Comparison of ENCODE assay signal across 14 mouse cellular contexts in genomic region chr7:145298666-145299490, GRCm38 (mm10). TPM values are rescaled to one million over a fixed set of nuclear protein-coding genes. Genes with fewer than 3 reads are reported as not detected.
DNase-seq lines count a peak whose midpoint lies in the region; ATAC-seq and TF ChIP-seq lines count a peak whose summit lies in the region.
"Had no signal": no experiment of that assay in that cellular context is flagged by ENCODE, and none has a peak within 500 bp of the region (broad histone marks: within the 10 kb centered on the region; RNA-seq: fewer than 3 reads in every experiment).

No protein-coding gene starts in this region.

- H3K27me3 ChIP-seq in kidney, postnatal 0 days (ENCODE audit: insufficient read depth, low read length) = no peaks in the 10 kb centered on the region
- H3K27me3 ChIP-seq in kidney, adult 2 months (replicated peaks; ENCODE audit: control insufficient read depth, insufficient read depth, low read length) = no peaks in the 10 kb centered on the region
- no peaks in the 10 kb centered on the region for H3K27me3 ChIP-seq in intestine, embryonic 15.5 days (replicated peaks)
- H3K27me3 ChIP-seq: midbrain, embryonic 12.5 days had no signal

- H3K9ac ChIP-seq in kidney, postnatal 0 days (ENCODE audit: low read depth, low read length) = no peak overlapping the region
- H3K9ac ChIP-seq in intestine, embryonic 15.5 days = no peak overlapping the region
- H3K9ac ChIP-seq: midbrain, embryonic 12.5 days had no signal

- peak; percentile 25; the same call in 1 of the 2 replicates for TF ChIP-seq CTCF in kidney, postnatal 0 days (IDR thresholded peaks at IDR 0.05; ENCODE audit: low read depth)
- no peak for TF ChIP-seq CTCF in kidney, adult 2 months (conservative IDR thresholded peaks at IDR 0.05; ENCODE audit: insufficient read depth, insufficient read length, low read depth, low read length)

- no peak overlapping the region for H3K27ac ChIP-seq in kidney, postnatal 0 days
- H3K27ac ChIP-seq in kidney, adult 2 months (ENCODE audit: insufficient read depth, low read depth, low read length) = no peak overlapping the region
- 0 out of 2 replicates have a peak overlapping the region, but pooled peaks have one; percentile 32 for H3K27ac ChIP-seq in intestine, embryonic 15.5 days
- H3K27ac ChIP-seq: midbrain, embryonic 12.5 days had no signal

- no peak overlapping the region for H3K4me2 ChIP-seq in kidney, postnatal 0 days (ENCODE audit: low read length)
- no peak overlapping the region for H3K4me2 ChIP-seq in intestine, embryonic 15.5 days (replicated peaks)
- H3K4me2 ChIP-seq: midbrain, embryonic 12.5 days had no signal

- ATAC-seq in cerebellum, adult (ENCODE audit: insufficient number of reproducible peaks, low FRiP score, low TSS enrichment) = no peak
- no peak for ATAC-seq in kidney, postnatal 0 days (replicated peaks; ENCODE audit: low FRiP score, low read depth)
- no peak for ATAC-seq in intestine, embryonic 15.5 days
- ATAC-seq: hindbrain, embryonic 16.5 days had no signal

- H3K9me3 ChIP-seq in kidney, postnatal 0 days (replicated peaks; ENCODE audit: low read length) = no peaks in the 10 kb centered on the region
- no peaks in the 10 kb centered on the region for H3K9me3 ChIP-seq in intestine, embryonic 15.5 days
- H3K9me3 ChIP-seq: midbrain, embryonic 12.5 days had no signal

- WGBS in kidney, postnatal 0 days = 60% methylated on average over 3 of the region's 3 CpGs
- WGBS in kidney, adult 2 months = 64% methylated on average over 3 of the region's 3 CpGs
- 56% methylated on average over 3 of the region's 3 CpGs for WGBS in intestine, embryonic 15.5 days

- H3K4me1 ChIP-seq in kidney, postnatal 0 days (replicated peaks; ENCODE audit: insufficient read depth, low read length) = peaks cover 12% of the 10 kb centered on the region; the same call in 1 of the 2 replicates
- H3K4me1 ChIP-seq in kidney, adult 2 months (ENCODE audit: control insufficient read depth, insufficient read depth, low read length) = no peaks in the 10 kb centered on the region
- H3K4me1 ChIP-seq in intestine, embryonic 15.5 days (replicated peaks) = peaks cover 23% of the 10 kb centered on the region

- no peak for TF ChIP-seq POLR2A in kidney, adult 2 months (IDR thresholded peaks at IDR 0.05; ENCODE audit: low read depth, low read length)

- DNase-seq in cerebellum, adult 11-12 months = peak; percentile 76
- no peak for DNase-seq in kidney, postnatal 0 days (ENCODE audit: low spot score)
- DNase-seq in kidney, adult 2 months = no peak
- peak; percentile 54 to 59 for DNase-seq in cerebellum, adult 18-20 months
- DNase-seq in spleen, postnatal 4 days (ENCODE audit: low spot score in 2 of 2) = no peak
- DNase-seq in left cerebral cortex, adult 9 months (ENCODE audit: low spot score in 2 of 2) = no peak
- DNase-seq: layer of hippocampus, postnatal 36 days had no signal

- no peaks in the 10 kb centered on the region for H3K36me3 ChIP-seq in kidney, postnatal 0 days (ENCODE audit: insufficient read depth, low read length)
- H3K36me3 ChIP-seq in kidney, adult 2 months (ENCODE audit: control insufficient read depth, insufficient read depth, low read length) = no peaks in the 10 kb centered on the region
- no peaks in the 10 kb centered on the region for H3K36me3 ChIP-seq in intestine, embryonic 15.5 days
- H3K36me3 ChIP-seq: midbrain, embryonic 12.5 days had no signal

- no peak overlapping the region for H3K4me3 ChIP-seq in kidney, postnatal 0 days (replicated peaks; ENCODE audit: low read depth, low read length)
- H3K4me3 ChIP-seq in kidney, adult 2 months (ENCODE audit: insufficient read depth, low read depth, low read length) = no peak overlapping the region
- no peak overlapping the region for H3K4me3 ChIP-seq in intestine, embryonic 15.5 days (replicated peaks)
- H3K4me3 ChIP-seq: midbrain, embryonic 12.5 days had no signal

RNA-seq across cellular contexts. Expression of gene Mrgprf, which starts 1.8 kb away (rescaled TPM):
- 3.5 and 3.8 TPM in 2 replicates for polyA plus RNA-seq in kidney, postnatal 0 days (2015; fragmentation: Nextera tagmentation; extraction: Ambion mirVana)
- 6.5 and 8.9 TPM in 2 replicates for polyA plus RNA-seq in kidney, adult 2 months (2012; rRNA removed)
- 1.8 and 2.1 TPM in 2 replicates for polyA plus RNA-seq in intestine, embryonic 15.5 days (2015; fragmentation: Nextera tagmentation; extraction: Ambion mirVana)

RNA-seq across cellular contexts. Expression of gene Tpcn2, which starts 15.1 kb away (rescaled TPM):
- 7.7 and 8.7 TPM in 2 replicates for polyA plus RNA-seq in kidney, postnatal 0 days (2015; fragmentation: Nextera tagmentation; extraction: Ambion mirVana)
- polyA plus RNA-seq in kidney, adult 2 months (2012; rRNA removed) = 9.5 and 11.7 TPM in 2 replicates
- polyA plus RNA-seq in intestine, embryonic 15.5 days (2015; fragmentation: Nextera tagmentation; extraction: Ambion mirVana) = 8.8 and 9.8 TPM in 2 replicates

RNA-seq across cellular contexts. Expression of gene Mrgprd, which starts 15.8 kb away (rescaled TPM):
- polyA plus RNA-seq in kidney, postnatal 0 days (2015; fragmentation: Nextera tagmentation; extraction: Ambion mirVana) = not detected in 2 replicates
- not detected in 2 replicates for polyA plus RNA-seq in kidney, adult 2 months (2012; rRNA removed)
- not detected in 2 replicates for polyA plus RNA-seq in intestine, embryonic 15.5 days (2015; fragmentation: Nextera tagmentation; extraction: Ambion mirVana)
- polyA plus RNA-seq: heart, embryonic 16.5 days; limb, embryonic 14.5 days; lung, embryonic 16.5 days; midbrain, embryonic 12.5 days had no signal

Comparison
In these comparisons a context has a peak if more than half of its experiments do, and no peak if none do; other contexts are left out.
1. DNase-seq: peak in cerebellum, adult 11-12 months (single experiment) and cerebellum, adult 18-20 months (2 of 2); none in kidney, postnatal 0 days (single experiment), kidney, adult 2 months (single experiment), spleen, postnatal 4 days (0 of 2) and left cerebral cortex, adult 9 months (0 of 2).